Comparison of ENCODE assay signal across 17 mouse cellular contexts in genomic region chr7:132493632-132494031, GRCm38 (mm10).
DNase-seq lines count a peak whose midpoint lies in the region; ATAC-seq lines count a peak whose summit lies in the region.
"Had no signal": no experiment of that assay in that cellular context is flagged by ENCODE, and none has a peak within 500 bp of the region (broad histone marks: within the 10 kb centered on the region; RNA-seq: fewer than 3 reads in every experiment).

No protein-coding gene starts in this region.

- 0 out of 2 replicates have a peak overlapping the region, but pooled peaks have one; percentile 13 for H3K27ac ChIP-seq in midbrain, embryonic 10.5 days (replicated peaks)
- no peak overlapping the region for H3K27ac ChIP-seq in midbrain, embryonic 14.5 days (replicated peaks; ENCODE audit: low read depth, low read length)

- H3K36me3 ChIP-seq in midbrain, embryonic 10.5 days, result no peaks in the 10 kb centered on the region
- no peaks in the 10 kb centered on the region for H3K36me3 ChIP-seq in midbrain, embryonic 14.5 days (ENCODE audit: control insufficient read depth, insufficient read depth, low read length)

- DNase-seq in midbrain, embryonic 10.5 days (ENCODE audit: low spot score), result no peak
- no peak for DNase-seq in midbrain, embryonic 14.5 days
- DNase-seq in c-Kit-positive CD71-positive TER-119-negative erythroid progenitor cells, embryonic 14.5 days (ENCODE audit: low read depth), result peak; percentile 70
- peak; percentile 77 for DNase-seq in liver
- no peak for DNase-seq in ovary, postnatal 36 days (ENCODE audit: low spot score)
- DNase-seq in lung, postnatal 25 days (ENCODE audit: low spot score), result no peak
- no peak for DNase-seq in cerebellum, adult 9-11 months
- DNase-seq: cerebellum, adult 11-12 months; heart, postnatal 4 days; kidney, postnatal 14 days; lung, postnatal 36 days; right cerebral cortex, postnatal 14 days; thymus, adult 2 months had no signal

- H3K27me3 ChIP-seq in midbrain, embryonic 10.5 days (ENCODE audit: low read depth, poor library complexity, severe bottlenecking), result no peaks in the 10 kb centered on the region
- no peaks in the 10 kb centered on the region for H3K27me3 ChIP-seq in midbrain, embryonic 14.5 days (ENCODE audit: control insufficient read depth, insufficient read depth, low read length)

- H3K4me2 ChIP-seq in midbrain, embryonic 14.5 days (ENCODE audit: low read length), result no peak overlapping the region

- ATAC-seq in midbrain, embryonic 14.5 days (ENCODE audit: low FRiP score, low TSS enrichment), result no peak
- ATAC-seq in megakaryocyte-erythroid progenitor cell, adult 5-6 weeks (replicated peaks; ENCODE audit: low FRiP score, low TSS enrichment, poor library complexity, severe bottlenecking), result peak; percentile 81
- ATAC-seq: activated CD4-positive, CD25-positive, alpha-beta regulatory T cell, adult 4 months; forebrain, embryonic 14.5 days; midbrain, embryonic 16.5 days had no signal

- H3K9ac ChIP-seq in midbrain, embryonic 14.5 days (replicated peaks; ENCODE audit: low read length), result no peak overlapping the region

- WGBS in midbrain, embryonic 10.5 days, result 81% methylated on average over 3 of the region's 3 CpGs
- WGBS in midbrain, embryonic 14.5 days, result 84% methylated on average over 3 of the region's 3 CpGs

- peaks cover 6% of the 10 kb centered on the region; the same call in 1 of the 2 replicates for H3K4me1 ChIP-seq in midbrain, embryonic 10.5 days
- H3K4me1 ChIP-seq in midbrain, embryonic 14.5 days (ENCODE audit: control insufficient read depth, insufficient read depth, low read length), result peaks cover 6% of the 10 kb centered on the region

- no peak overlapping the region for H3K4me3 ChIP-seq in midbrain, embryonic 10.5 days
- H3K4me3 ChIP-seq in midbrain, embryonic 14.5 days (replicated peaks; ENCODE audit: low read depth, low read length), result no peak overlapping the region

- no peaks in the 10 kb centered on the region for H3K9me3 ChIP-seq in midbrain, embryonic 10.5 days (replicated peaks)
- H3K9me3 ChIP-seq in midbrain, embryonic 14.5 days (ENCODE audit: control insufficient read depth, low read length), result no peaks in the 10 kb centered on the region

Comparison
In these comparisons a context has a peak if more than half of its experiments do, and no peak if none do; other contexts are left out.
1. DNase-seq: peak in c-Kit-positive CD71-positive TER-119-negative erythroid progenitor cells, embryonic 14.5 days (single experiment) and liver (single experiment); none in midbrain, embryonic 10.5 days (single experiment), midbrain, embryonic 14.5 days (single experiment), ovary, postnatal 36 days (single experiment), lung, postnatal 25 days (single experiment) and cerebellum, adult 9-11 months (single experiment).